Mouse (Mus musculus) kidney, adult 11 months (tissue): ENCODE data around the gene Nelfe.
"Not testable (repeated sequence)": the region's sequence is repeated elsewhere in the genome, so short reads cannot be mapped to it uniquely, and the experiment has no call there.

ENCODE experiments used
- DNase-seq: peaks from one replicate; pipeline ENCODE4 v3.0.0; 2022

The Nelfe gene

GRCm38 (mm10) chr17:34894074-34894597, 43.9 kb downstream of the Nelfe start:
- peak; percentile 92 for DNase-seq

GRCm38 (mm10) chr17:34894801-34895530, 44.8 kb downstream of the Nelfe start:
- DNase-seq: peak; percentile 44

- no peak for DNase-seq
These were observed 45.5 kb downstream of the Nelfe start for GRCm38 (mm10) chr17:34895724-34896123.

- no peak for DNase-seq
These were observed 46.2 kb downstream of the Nelfe start for GRCm38 (mm10) chr17:34896366-34896765.

GRCm38 (mm10) chr17:34897373-34898159, 47.4 kb downstream of the Nelfe start:
- peak; percentile 55 for DNase-seq

GRCm38 (mm10) chr17:34898160-34898586, 48.0 kb downstream of the Nelfe start, which contains the start of the genes C2 and Ehmt2:
Gene C2 (minus strand): TSS chr17:34898265.
Gene Ehmt2 (plus strand): TSS chr17:34898469.
- DNase-seq: peak; percentile 79

- DNase-seq: no peak
These were observed 48.5 kb downstream of the Nelfe start for GRCm38 (mm10) chr17:34898706-34899052.

GRCm38 (mm10) chr17:34899053-34899889, 49.1 kb downstream of the Nelfe start:
- no peak for DNase-seq

GRCm38 (mm10) chr17:34899890-34900243, 49.7 kb downstream of the Nelfe start:
- DNase-seq: no peak

- DNase-seq: not testable (repeated sequence)
These were observed 50.6 kb downstream of the Nelfe start for GRCm38 (mm10) chr17:34900826-34901225.

GRCm38 (mm10) chr17:34901948-34902347, 51.8 kb downstream of the Nelfe start:
- not testable (repeated sequence) for DNase-seq

GRCm38 (mm10) chr17:34902895-34903294, 52.7 kb downstream of the Nelfe start:
- no peak for DNase-seq
